Mouse (Mus musculus) frontal cortex, adult (tissue): ENCODE data around the gene Tenm3.

Experiments
- ATAC-seq: cut with Nextera tagmentation; 2 replicates; pipeline ENCODE4 v1.9.2; 2017; ENCODE audit warnings: mild to moderate bottlenecking, moderate library complexity, mixed read lengths; ENCODE audit not compliant: low TSS enrichment

Gene Tenm3

DNA sequence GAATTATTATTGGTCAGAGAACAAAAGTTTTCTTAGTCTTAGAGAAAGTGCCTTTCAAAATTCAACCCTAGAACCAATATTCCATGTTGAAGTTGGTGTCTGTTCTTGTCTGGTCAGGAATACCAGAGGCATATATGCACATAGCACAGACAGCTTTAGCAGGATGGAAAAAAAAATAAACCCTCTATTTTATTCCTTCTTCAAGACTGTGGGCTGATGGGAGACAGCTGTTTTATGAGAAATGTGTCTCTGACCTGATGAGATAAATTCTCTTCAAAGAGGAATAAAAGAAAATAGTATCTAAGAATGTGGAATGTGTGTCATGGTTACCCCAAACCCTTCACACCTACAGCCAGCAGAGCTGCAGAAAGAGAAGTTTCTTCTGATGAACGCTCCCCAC, 173.4 kb downstream of the Tenm3 start:
- no peak for ATAC-seq

DNA sequence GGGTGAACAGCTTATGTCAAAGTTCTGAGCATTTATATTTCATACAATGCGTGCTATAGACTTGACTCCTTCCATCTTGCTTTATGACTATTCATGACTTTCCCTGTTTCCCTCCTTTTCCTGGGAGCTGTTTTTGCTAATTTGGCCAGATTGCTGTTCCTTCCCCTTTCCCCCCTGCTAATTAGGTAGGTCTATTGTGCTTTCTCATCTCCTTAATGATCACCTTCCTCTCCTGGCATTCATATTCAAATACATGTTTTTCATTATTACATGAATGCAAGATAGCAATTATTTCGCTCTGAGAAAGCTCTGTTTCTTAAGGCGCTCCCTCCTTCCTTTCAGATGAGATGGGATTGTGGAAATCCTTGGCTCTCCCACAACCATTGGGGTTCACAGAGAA, 178.6 kb downstream of the Tenm3 start:
- ATAC-seq: no peak

DNA sequence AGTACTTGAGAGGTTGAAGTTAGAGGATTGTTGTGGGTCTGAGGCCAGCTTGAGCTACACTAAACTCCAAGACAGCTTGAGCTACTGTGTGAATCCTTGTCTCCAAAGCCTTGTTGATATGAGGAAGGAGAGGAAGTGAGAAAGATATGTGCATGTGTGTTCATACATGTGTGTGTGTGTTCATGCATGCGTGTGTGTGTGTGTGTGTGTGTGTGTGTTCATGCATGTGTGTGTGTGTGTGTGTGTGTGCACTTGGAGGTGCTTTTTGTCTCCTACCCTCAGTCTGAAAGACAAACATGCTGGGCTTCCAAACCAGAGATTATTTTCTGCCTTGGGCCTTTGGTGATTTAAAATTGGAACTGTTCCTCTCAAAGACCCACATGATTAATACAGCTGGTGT, 184.5 kb downstream of the Tenm3 start:
- no peak for ATAC-seq

DNA sequence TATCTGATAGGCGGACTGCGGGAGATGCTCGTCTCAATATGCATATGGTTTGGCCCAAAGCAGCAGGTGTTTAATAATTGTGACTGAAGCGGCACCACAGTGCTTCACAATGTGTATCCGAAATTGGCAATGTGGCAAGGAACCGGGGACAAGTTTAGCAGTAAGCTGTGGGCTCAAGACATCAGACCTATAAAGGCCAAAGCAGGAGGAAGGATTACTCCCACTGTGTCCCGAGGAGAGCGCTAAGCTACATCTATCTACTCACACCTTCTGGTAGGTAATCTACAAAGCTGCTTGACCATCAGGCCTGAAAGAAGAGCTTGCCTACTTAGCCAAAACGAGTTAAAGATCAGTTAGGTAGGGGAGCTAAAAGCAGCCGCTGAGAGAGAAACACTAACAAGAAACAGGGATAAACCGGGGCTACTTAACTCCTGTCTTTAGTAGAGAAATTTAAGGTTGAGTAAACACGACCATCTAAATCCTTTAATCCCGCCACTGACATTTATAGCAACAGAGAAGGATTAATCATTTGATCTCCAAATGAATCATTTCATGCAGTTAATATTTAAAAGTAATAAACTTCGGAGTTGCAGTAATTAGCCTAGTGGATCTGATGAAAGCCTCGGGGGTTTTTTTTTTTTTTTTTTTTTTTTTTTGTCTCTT, 188.2 kb downstream of the Tenm3 start:
- no peak for ATAC-seq

DNA sequence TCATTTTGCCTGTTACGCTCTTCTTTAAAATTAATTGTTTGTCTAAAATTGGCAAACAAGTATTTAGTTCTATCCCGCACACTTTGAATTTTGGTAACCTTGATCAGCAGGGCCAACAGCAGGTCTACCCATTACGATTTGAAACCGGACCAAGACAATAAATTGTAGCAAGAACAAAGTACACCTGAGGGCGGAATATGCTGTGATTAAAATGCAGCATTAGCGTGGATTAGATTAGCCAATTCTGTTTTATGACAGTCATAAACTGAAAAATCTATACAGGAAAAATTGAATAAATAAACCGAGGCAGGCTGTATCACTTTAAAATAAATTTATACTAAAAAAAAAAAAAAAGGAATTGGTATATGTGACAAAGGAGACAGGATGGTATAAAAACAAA, 193.9 kb downstream of the Tenm3 start:
- no peak for ATAC-seq

DNA sequence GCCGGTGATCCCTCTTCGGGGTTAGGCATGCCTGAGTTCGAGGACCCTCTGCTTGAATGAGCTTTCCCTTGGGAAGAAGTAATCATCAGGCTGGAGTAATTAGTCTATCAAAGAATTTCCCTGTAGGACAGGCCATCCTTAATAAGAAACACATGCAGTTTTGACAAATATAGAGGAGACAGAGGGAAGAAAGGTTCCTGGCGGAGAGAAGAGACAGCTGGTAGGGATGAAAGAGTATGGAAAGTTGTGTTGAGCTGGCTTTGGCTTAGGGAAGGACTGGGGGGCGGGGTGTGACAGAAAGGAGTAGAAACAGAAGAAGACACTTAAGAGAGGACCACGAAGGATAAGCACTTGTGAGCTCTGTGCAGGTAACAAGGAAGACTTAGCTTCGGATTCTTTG, 194.3 kb downstream of the Tenm3 start:
- peak; percentile 34; the same call in 1 of the 2 replicates for ATAC-seq

DNA sequence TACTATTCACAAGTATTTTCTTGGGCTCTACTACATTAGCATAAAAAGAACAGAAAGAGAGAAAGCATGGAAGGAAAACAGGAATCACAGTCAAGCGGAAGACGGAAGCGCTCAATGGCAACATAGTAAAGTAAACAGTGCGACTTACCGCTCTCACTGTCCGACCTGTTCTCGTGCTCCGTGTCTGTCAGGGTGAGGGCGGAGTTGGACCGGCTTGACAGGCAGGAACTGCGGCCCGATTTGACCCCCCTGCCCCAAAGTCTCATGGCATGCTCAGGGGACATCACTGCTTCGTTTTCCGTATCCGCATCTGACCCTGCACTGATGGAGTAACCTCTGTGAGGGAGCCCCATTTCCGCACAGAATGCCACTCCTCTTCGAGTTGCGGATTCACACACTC, 197.6 kb downstream of the Tenm3 start:
- peak; percentile 53 for ATAC-seq

DNA sequence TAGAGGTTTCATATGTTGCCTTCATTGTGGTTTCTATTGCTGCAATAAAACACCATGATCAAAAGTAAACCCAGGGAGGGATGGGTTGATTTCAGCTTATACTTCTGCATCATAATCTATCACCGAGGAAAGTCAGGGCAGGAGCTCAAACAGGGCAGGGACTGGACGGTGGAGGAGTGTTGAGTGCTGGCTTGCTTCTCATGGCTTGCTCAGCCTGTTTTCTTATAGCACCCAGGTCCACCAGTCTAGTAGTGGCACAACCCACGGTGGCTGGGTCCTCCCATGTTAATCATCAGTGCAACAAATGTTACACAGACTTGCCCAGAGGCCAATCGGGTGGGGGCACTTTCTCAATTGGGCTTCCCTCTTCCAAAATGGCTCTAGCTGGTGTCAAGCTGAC, 205.6 kb downstream of the Tenm3 start:
- no peak for ATAC-seq

DNA sequence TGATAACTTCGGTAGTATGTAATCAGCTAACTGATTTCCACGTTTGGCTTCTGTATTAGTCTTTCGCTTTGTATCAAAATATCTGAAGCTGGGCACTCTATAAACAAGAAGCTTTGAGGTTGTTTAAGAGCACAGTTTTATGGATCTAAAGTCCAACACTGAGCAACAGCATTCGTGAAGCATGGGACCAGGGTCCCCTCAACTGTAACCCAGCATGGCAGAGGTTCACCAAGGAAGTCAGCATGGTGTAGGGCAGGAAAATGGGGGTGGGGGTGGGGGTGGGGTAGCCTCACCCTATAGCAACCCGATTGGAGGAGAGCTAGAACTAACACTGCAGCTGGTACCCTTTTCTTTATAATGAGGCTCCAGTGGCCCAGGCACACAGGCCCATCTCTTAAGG, 206.8 kb downstream of the Tenm3 start:
- no peak for ATAC-seq

DNA sequence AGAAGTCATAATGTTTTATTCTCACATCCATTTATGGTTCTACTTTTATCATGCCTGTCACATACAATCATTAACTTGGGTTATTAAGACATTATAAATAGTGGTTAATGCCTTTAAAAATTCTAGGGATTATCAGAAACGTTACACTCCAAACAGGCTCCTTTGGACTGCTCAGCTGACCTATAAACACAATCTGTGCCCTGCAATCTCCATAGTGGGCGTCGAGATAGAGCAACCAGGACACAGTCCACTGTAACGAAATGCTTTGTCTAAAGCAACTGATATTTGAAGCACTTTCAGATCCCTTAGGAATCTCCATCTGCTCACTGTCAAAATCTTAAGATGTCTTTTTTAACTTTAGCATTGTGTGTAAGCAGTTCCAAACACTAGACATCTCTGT, 207.9 kb downstream of the Tenm3 start:
- no peak for ATAC-seq

DNA sequence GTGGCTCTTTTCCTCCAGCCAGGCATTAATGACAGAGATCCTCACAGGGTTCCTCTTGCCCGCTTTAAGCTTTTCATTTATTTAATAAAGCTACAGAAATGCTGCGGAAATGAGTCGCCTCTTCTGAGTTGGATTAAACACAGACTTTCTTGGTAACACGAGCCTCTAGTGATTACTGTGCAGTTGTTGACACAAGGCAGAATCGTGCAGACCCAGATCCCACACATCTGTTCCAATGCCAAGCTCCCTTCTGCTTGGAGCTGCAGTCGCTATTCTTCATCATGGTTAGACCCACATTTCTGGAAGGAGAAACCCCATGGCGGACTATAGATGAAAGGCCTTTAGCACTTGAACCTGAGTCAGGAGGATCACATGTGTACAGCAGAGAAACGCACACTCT, 210.3 kb downstream of the Tenm3 start:
- no peak for ATAC-seq

DNA sequence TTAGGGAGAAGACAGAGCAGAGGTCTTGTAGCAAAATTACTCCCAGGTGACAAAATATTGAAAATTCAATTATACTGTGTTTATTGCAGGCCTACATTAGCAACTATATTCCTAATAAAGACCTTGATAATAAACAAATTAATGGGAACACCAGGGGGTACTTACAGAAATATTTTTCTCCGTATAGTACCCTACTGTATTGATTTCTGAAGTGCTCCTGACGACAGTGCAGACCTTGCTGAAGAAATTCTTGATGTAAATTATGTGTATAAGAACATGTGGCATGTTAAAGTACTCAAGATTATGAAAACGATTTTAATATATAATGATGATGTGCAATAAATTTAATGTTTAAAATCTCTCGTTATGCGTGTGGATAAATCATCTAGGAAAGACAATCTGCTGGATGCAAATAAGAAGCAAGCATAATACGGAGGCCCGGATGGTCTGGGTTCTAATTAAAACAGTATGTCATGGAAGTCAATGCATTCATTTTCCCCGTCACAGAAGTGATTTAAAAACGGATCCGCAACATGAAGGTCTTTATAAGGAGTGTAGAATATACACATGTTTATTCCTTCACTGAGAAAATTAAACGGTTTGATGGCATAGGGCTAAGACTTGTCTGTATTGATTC, 221.1 kb downstream of the Tenm3 start:
- ATAC-seq: no peak

DNA sequence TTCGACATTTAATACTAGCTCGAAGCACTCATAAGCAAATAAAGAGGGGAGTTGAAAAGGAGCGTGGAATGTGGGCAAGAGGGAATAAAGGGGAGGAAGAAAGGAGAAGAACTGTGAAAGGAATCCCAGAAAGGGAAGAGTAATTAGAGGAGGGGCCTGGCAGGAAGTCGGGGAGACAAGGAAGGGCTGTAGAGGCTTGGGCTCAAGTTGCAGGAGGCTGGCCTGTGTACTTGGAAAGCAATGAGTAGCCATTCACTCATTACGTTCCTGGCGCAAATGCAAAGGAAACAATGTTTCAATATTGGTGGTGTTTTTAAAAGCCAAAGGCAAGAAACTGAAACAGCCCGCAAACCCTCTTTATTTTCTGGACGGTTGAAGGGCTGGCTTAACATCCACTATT, 228.7 kb downstream of the Tenm3 start:
- no peak for ATAC-seq

DNA sequence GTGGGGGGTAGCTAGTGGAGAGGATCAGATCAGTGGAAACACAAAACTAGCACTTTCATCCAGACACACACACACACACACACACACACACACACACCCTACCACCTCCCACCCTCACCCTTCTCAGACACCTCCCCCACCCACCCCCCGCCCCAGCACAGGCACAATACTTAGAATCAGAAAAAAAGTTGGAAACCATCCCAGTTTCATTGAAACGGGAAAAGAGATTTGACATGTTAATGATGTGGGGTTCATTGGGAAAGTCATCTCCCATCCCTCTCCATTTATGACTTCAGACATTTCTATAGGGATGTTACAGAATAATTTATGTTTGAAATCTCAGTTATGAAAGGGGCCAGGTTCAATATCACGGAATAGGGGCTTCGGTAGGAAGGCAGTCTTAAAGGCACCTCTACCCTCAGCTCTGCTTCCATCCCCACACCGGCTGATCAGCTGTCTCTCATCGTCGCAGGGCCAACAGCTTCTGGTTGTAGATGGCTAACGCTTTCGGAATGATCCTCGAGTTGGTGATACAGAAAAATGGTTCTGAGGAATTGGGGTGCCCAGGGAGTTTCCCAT, 231.7 kb downstream of the Tenm3 start:
- no peak for ATAC-seq

DNA sequence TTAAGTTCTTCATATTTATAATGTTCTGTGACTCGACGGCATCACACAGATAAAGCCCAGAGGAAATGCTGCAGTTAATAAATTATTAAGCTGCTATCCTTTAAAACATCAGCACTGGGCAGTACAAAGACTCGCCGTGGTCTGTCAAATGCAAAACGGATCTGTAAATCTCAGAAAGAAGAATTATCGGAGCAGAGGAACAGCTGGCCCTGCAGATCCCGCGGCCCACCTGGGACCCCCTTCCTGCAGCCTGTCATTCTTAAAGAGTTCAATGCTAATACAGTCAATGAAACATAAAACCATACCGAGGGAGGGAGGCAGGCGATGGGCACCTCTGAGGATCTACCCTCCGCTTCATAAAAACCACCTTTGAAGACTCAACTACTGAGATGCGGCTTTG, 232.6 kb downstream of the Tenm3 start:
- ATAC-seq: no peak

DNA sequence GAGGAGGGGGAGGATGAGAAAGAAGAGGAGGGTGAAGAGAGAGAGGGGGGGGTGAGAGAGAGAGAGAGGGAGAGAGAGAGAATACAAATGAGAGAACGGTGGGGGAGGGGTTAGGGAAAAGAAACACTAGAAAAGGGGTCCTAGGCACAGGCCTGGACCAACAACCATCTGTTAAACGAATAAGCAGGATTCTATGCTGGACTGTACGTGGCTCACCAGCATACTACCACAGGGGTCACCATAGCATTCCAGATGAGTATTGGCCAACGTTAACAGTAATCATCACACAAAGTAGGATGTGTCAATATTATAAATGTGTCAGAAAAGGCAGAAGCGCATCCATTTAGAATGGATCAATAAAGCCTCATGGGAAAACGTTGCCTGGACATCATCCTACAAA, 233.4 kb downstream of the Tenm3 start:
- ATAC-seq: no peak

DNA sequence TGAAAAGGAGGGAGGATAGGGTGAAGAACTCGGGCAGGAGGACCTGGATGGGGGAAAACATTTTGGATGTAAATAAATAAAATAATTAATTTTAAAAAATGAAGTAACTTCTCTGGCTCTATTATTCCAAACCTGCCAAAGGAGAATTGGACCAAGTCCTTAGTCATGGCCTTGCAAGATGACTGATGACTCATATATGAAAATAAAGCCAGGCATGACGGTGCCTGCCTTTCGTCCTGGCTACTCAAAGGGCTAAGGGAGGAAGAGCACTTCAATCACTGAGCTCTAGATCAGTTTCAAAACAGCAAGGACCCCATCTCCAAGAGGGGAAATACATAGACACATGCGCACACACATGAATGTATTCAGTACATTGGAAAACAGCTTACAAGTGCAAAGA, 234.1 kb downstream of the Tenm3 start:
- ATAC-seq: no peak

DNA sequence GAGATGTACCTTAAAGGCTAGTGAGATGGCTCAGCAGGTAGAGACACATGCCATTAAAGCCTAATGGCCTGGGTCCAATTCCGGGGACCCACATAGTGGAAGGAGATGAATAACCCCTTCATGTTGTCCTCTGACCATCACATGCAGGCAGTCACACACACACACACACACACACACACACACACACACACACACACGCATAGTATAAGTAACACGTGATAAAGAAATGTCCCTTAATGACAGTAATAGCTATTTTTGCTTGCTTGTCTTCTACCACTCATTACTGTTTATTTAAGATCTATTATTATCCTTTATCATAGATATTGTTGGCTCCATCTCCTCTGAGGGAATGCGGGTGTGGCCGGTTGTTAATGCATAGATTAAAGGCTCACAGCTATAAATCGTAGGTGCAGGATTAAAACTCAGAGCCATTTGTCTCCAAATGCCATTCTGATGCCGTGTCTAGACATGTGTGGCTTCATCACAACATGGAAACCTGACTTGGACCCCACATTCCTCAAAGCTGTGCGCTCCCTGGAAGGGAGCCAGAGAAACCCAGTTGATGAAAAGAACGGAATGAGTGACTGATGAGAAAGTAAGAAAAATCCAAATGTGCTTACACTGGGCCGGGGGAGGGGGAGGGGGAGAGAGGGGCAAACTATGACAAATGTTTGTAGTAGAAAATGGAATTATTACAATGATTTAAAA, 239.4 kb downstream of the Tenm3 start:
- no peak for ATAC-seq

DNA sequence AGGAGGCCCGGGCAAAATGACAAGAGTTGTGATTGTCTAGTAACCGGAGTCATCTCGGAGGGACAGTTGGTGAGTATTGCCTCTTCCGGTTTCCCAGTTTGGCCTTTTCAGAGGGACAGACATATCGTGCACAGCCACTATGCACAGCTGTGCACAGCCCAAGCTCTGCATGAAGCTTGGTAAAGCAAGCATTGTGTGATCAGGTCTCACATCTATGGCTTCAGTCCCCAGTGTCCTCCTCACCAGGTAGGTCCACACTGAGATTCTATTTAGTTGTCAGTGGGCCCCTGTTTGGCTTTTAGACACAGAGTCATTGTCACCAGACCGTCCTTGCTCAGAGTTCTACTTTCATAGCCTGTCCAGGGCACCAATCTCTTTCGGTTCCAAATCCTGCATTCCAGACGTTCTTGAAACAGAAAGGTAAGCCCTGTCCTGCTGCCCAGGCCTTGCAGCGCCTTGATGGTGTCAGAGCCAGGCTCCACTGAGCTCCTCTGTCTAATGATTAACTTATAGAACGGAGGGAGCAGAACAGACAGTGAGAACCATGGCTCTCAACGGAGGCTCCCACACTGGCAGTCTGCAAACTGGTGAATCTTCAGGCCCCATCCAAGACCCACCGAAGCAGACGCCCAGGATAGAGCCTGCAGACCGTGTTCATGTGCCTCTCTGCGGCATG, 240.4 kb downstream of the Tenm3 start:
- ATAC-seq: no peak

DNA sequence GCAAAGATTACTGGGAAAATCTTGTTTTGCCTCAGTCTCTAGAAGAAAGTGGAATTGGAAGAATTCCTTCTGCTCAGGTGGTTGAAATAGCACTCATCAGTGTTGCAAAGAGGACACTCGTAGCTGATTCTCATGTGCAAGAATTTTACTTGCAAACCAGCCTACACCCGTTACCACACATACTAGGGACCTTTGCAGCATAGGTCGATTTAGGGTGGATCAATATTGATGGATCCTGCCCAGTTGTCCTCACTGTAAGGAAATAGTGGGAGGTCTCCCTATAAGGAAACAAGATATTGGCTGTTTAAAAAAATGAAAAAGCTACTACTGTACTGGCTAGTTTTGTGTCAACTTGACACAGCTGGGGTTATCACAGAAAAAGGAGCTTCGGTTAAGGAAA, 242.1 kb downstream of the Tenm3 start:
- no peak for ATAC-seq

DNA sequence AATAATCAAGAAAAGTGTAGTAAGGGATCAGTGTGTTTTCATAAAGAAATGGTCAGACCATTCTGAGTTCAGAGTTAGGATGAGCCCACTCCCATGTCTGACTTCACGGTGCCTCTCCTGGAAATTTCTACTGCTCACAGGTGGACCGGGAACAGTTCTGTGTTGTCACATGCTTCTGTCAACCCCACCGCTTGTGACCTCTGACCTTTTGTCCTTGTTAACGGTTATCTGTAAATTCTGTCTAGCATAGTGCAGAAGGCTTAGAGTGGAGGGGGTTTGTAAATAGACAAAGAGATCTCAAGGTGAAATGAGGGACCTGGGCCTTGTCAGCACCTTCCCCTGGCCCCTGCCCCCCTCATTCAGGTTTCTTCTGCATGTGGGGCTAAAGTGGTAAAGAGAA, 244.7 kb downstream of the Tenm3 start:
- no peak for ATAC-seq

DNA sequence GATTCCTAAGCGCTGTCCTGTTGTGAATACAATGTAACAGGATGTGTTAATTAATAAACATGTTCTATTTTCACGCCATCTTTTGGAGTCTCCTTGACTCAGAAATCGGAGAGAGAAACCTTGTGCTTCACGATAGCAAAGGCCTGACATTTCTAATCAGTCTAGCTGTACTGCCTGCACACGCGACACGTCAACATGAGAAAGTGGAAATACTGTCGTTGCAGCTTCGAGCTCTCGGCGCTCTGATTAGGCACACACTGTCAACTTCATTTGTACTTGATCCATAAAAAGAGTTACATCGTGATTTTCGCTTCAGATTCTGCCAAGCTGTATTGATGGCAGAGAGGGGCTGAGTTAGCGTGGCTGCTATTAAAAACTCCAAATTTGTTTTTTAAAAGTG, 247.4 kb downstream of the Tenm3 start:
- no peak for ATAC-seq

DNA sequence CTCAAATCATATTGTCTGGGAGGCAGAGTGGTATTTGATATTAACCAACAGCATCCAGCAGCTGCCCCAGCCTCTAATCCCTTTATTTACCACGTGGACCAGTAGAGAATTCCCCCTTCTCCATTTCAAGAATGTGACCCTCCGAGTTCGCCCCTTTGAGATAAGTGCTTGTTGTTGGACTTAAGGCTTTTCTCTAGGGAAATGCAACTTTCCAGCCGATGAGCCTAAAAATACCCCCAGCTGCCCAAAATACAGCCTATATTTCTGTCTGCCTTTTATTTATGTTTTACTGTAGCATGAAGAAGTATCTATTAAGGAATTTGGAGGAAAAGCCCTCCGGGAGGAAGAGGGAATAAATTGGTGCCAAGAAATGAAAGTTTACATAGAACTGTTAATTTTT, 251.9 kb downstream of the Tenm3 start:
- ATAC-seq: no peak
